19 mouse cellular contexts compared by ENCODE assay signal in the genomic region with DNA sequence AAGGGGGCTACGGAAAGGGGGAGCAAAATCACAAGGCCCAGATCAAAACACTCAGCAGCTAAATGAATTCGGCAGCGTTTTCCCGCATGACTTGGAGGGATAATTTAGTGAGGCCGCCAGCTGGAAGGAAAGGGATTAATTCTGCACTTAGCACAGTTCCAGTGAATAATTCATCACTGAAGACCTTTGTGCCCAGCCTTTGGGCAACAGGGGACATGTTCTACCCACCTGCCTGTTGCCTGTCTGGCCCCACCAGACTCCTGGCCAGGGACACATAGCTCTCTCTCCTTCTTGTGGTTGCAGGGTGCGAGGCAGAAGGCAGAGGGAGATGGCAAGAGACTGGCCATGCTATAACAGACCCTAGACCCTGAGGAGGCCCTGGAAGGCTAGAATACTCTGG. TPM values are rescaled to one million over a fixed set of nuclear protein-coding genes. Genes with fewer than 3 reads are reported as not detected.
DNase-seq lines count a peak whose midpoint lies in the region; ATAC-seq and TF ChIP-seq lines count a peak whose summit lies in the region.
"Had no signal": no experiment of that assay in that cellular context is flagged by ENCODE, and none has a peak within 500 bp of the region (broad histone marks: within the 10 kb centered on the region; RNA-seq: fewer than 3 reads in every experiment).

No protein-coding gene starts in this region.

- DNase-seq in left cerebral cortex, postnatal 4 days: peak; percentile 48
- no peak for DNase-seq in left cerebral cortex, adult 8-10 months (ENCODE audit: low spot score in 2 of 2)
- peak; percentile 70 for DNase-seq in hindbrain, postnatal 0 days (ENCODE audit: low spot score)
- DNase-seq in embryo, embryonic 10 days (ENCODE audit: low spot score): no peak
- DNase-seq: cerebellum, adult 2 months; kidney, postnatal 25 days; layer of hippocampus, postnatal 36 days; liver, postnatal 0 days; lung, postnatal 4 days; thymus, postnatal 14 days had no signal

- no peaks in the 10 kb centered on the region for H3K36me3 ChIP-seq in forebrain, embryonic 13.5 days (ENCODE audit: poor library complexity, severe bottlenecking)
- no peaks in the 10 kb centered on the region for H3K36me3 ChIP-seq in hindbrain, postnatal 0 days (ENCODE audit: insufficient read depth, low read length)
- no peaks in the 10 kb centered on the region for H3K36me3 ChIP-seq in neural tube, embryonic 15.5 days
- H3K36me3 ChIP-seq in heart, embryonic 12.5 days: no peaks in the 10 kb centered on the region
- H3K36me3 ChIP-seq: intestine, embryonic 15.5 days; limb, embryonic 13.5 days had no signal

- no peak overlapping the region for H3K4me2 ChIP-seq in forebrain, embryonic 13.5 days
- H3K4me2 ChIP-seq in hindbrain, postnatal 0 days (ENCODE audit: low read depth, low read length): no peak overlapping the region
- no peak overlapping the region for H3K4me2 ChIP-seq in neural tube, embryonic 15.5 days
- H3K4me2 ChIP-seq in heart, embryonic 12.5 days: no peak overlapping the region
- H3K4me2 ChIP-seq: intestine, embryonic 15.5 days; limb, embryonic 13.5 days had no signal

- H3K9ac ChIP-seq in forebrain, embryonic 13.5 days: 0 out of 2 replicates have a peak overlapping the region, but pooled peaks have one; percentile 22
- H3K9ac ChIP-seq in hindbrain, postnatal 0 days (replicated peaks; ENCODE audit: low read length): no peak overlapping the region
- H3K9ac ChIP-seq in neural tube, embryonic 15.5 days (replicated peaks): no peak overlapping the region
- no peak overlapping the region for H3K9ac ChIP-seq in heart, embryonic 12.5 days
- H3K9ac ChIP-seq: intestine, embryonic 15.5 days; limb, embryonic 13.5 days; liver, postnatal 0 days had no signal

- H3K4me3 ChIP-seq in forebrain, embryonic 13.5 days: no peak overlapping the region
- no peak overlapping the region for H3K4me3 ChIP-seq in hindbrain, postnatal 0 days (ENCODE audit: low read length)
- no peak overlapping the region for H3K4me3 ChIP-seq in neural tube, embryonic 15.5 days (replicated peaks)
- no peak overlapping the region for H3K4me3 ChIP-seq in heart, embryonic 12.5 days
- H3K4me3 ChIP-seq: intestine, embryonic 15.5 days; limb, embryonic 13.5 days had no signal

- intact Hi-C loops in left cerebral cortex, postnatal 4 days (cut with DNase I): no loop called here

- no peaks in the 10 kb centered on the region for H3K27me3 ChIP-seq in forebrain, embryonic 13.5 days
- no peaks in the 10 kb centered on the region for H3K27me3 ChIP-seq in hindbrain, postnatal 0 days (ENCODE audit: insufficient read depth, low read length)
- 0 out of 2 replicates have a peak, but pooled peaks cover 7% of the 10 kb centered on the region for H3K27me3 ChIP-seq in neural tube, embryonic 15.5 days (replicated peaks)
- peaks cover 54% of the 10 kb centered on the region for H3K27me3 ChIP-seq in heart, embryonic 12.5 days (replicated peaks)

- no peaks in the 10 kb centered on the region for H3K9me3 ChIP-seq in forebrain, embryonic 13.5 days (replicated peaks)
- H3K9me3 ChIP-seq in hindbrain, postnatal 0 days (ENCODE audit: low read length): no peaks in the 10 kb centered on the region
- no peaks in the 10 kb centered on the region for H3K9me3 ChIP-seq in neural tube, embryonic 15.5 days (replicated peaks)
- no peaks in the 10 kb centered on the region for H3K9me3 ChIP-seq in heart, embryonic 12.5 days (replicated peaks)
- H3K9me3 ChIP-seq: intestine, embryonic 15.5 days; limb, embryonic 13.5 days had no signal

- peak; percentile 55 for ATAC-seq in forebrain, embryonic 13.5 days
- no peak for ATAC-seq in hindbrain, postnatal 0 days
- ATAC-seq in neural tube, embryonic 15.5 days (ENCODE audit: low FRiP score): no peak
- no peak for ATAC-seq in cerebellum, adult (ENCODE audit: insufficient number of reproducible peaks, low FRiP score, low TSS enrichment)
- no peak for ATAC-seq in heart, embryonic 12.5 days (ENCODE audit: insufficient number of reproducible peaks, low FRiP score)
- ATAC-seq: intestine, embryonic 15.5 days; liver, postnatal 0 days had no signal

- peak overlapping the region; percentile 95 for H3K27ac ChIP-seq in forebrain, embryonic 13.5 days
- peak overlapping the region; percentile 41 for H3K27ac ChIP-seq in hindbrain, postnatal 0 days
- 0 out of 2 replicates have a peak overlapping the region, but pooled peaks have one; percentile 11 for H3K27ac ChIP-seq in neural tube, embryonic 15.5 days (replicated peaks)
- H3K27ac ChIP-seq in heart, embryonic 12.5 days (ENCODE audit: poor library complexity, severe bottlenecking): no peak overlapping the region
- H3K27ac ChIP-seq: intestine, embryonic 15.5 days had no signal

- no peak for TF ChIP-seq CTCF in hindbrain, postnatal 0 days (IDR thresholded peaks at IDR 0.05; ENCODE audit: low read depth)

- H3K4me1 ChIP-seq in forebrain, embryonic 13.5 days: peaks cover 74% of the 10 kb centered on the region
- peaks cover 21% of the 10 kb centered on the region for H3K4me1 ChIP-seq in hindbrain, postnatal 0 days (ENCODE audit: insufficient read depth, low read length)
- peaks cover 37% of the 10 kb centered on the region for H3K4me1 ChIP-seq in neural tube, embryonic 15.5 days
- peaks cover 52% of the 10 kb centered on the region for H3K4me1 ChIP-seq in heart, embryonic 12.5 days (replicated peaks)

- WGBS in forebrain, embryonic 13.5 days: 6% methylated on average over 6 of the region's 6 CpGs
- 12% methylated on average over 6 of the region's 6 CpGs for WGBS in hindbrain, postnatal 0 days
- 20% methylated on average over 6 of the region's 6 CpGs for WGBS in neural tube, embryonic 15.5 days
- 65% methylated on average over 6 of the region's 6 CpGs for WGBS in heart, embryonic 12.5 days

RNA-seq across cellular contexts. Expression of gene Stra6, which starts 1.9 kb away (rescaled TPM):
- 10 to 100 TPM; 10.1 to 12.5 TPM for total RNA-seq in left cerebral cortex, postnatal 4 days (2021)
- 10 to 100 TPM; 11.4 to 13.9 (median 11.7) TPM for total RNA-seq in left cerebral cortex, adult 8-10 months (2022)
- polyA plus RNA-seq in forebrain, embryonic 13.5 days (2015; fragmentation: Nextera tagmentation; extraction: Ambion mirVana): 7.1 and 7.7 TPM in 2 replicates
- 16.0 and 19.2 TPM in 2 replicates for total RNA-seq in hindbrain, postnatal 0 days (2014; rRNA removed)
- polyA plus RNA-seq in hindbrain, postnatal 0 days (2015; fragmentation: Nextera tagmentation; extraction: Ambion mirVana): 7.5 TPM in 2 replicates
- polyA plus RNA-seq in neural tube, embryonic 15.5 days (2015; fragmentation: Nextera tagmentation; extraction: Ambion mirVana): 20.6 and 21.5 TPM in 2 replicates
- polyA plus RNA-seq in heart, embryonic 12.5 days (2016; fragmentation: Nextera tagmentation; extraction: Ambion mirVana): 0.78 and 1.00 TPM in 2 replicates
- total RNA-seq: MEL had no signal
- polyA plus RNA-seq: liver, postnatal 0 days had no signal

RNA-seq across cellular contexts. Expression of gene Ccdc33, which starts 53.1 kb away (rescaled TPM):
- total RNA-seq in left cerebral cortex, postnatal 4 days (2021): under 1 TPM; 0.62 to 0.66 TPM
- total RNA-seq in left cerebral cortex, adult 8-10 months (2022): 1 to 10 TPM; 1.1 to 2.3 (median 1.6) TPM
- 1.1 and 1.8 TPM in 2 replicates for polyA plus RNA-seq in forebrain, embryonic 13.5 days (2015; fragmentation: Nextera tagmentation; extraction: Ambion mirVana)
- 0.52 and 1.4 TPM in 2 replicates for total RNA-seq in hindbrain, postnatal 0 days (2014; rRNA removed)
- polyA plus RNA-seq in hindbrain, postnatal 0 days (2015; fragmentation: Nextera tagmentation; extraction: Ambion mirVana): 0.75 and 1.2 TPM in 2 replicates
- polyA plus RNA-seq in neural tube, embryonic 15.5 days (2015; fragmentation: Nextera tagmentation; extraction: Ambion mirVana): 0.13 and 0.15 TPM in 2 replicates
- not detected in 2 replicates for polyA plus RNA-seq in heart, embryonic 12.5 days (2016; fragmentation: Nextera tagmentation; extraction: Ambion mirVana)
- total RNA-seq: MEL had no signal
- polyA plus RNA-seq: liver, postnatal 0 days; small intestine, adult 2 months; stomach, embryonic 14.5 days had no signal

RNA-seq across cellular contexts. Expression of gene Cyp11a1, which starts 59.3 kb away (rescaled TPM):
- total RNA-seq in left cerebral cortex, postnatal 4 days (2021): 1 to 10 TPM; 1.7 to 2.0 TPM
- 1 to 10 TPM; 1.6 to 5.0 (median 2.9) TPM for total RNA-seq in left cerebral cortex, adult 8-10 months (2022)
- 0.23 and 0.65 TPM in 2 replicates for polyA plus RNA-seq in forebrain, embryonic 13.5 days (2015; fragmentation: Nextera tagmentation; extraction: Ambion mirVana)
- total RNA-seq in hindbrain, postnatal 0 days (2014; rRNA removed): 4.1 and 4.3 TPM in 2 replicates
- polyA plus RNA-seq in hindbrain, postnatal 0 days (2015; fragmentation: Nextera tagmentation; extraction: Ambion mirVana): 1.2 and 1.8 TPM in 2 replicates
- polyA plus RNA-seq in neural tube, embryonic 15.5 days (2015; fragmentation: Nextera tagmentation; extraction: Ambion mirVana): 1.9 and 4.9 TPM in 2 replicates
- not detected in 2 replicates for polyA plus RNA-seq in heart, embryonic 12.5 days (2016; fragmentation: Nextera tagmentation; extraction: Ambion mirVana)
- total RNA-seq: MEL had no signal

Comparison
In these comparisons a context has a peak if more than half of its experiments do, and no peak if none do; other contexts are left out.
1. DNase-seq: peak in left cerebral cortex, postnatal 4 days (single experiment) and hindbrain, postnatal 0 days (single experiment); none in left cerebral cortex, adult 8-10 months (0 of 2) and embryo, embryonic 10 days (single experiment).